Mouse (Mus musculus): ENCODE measurements around the gene Dnpep.

Dnpep gene

DNA sequence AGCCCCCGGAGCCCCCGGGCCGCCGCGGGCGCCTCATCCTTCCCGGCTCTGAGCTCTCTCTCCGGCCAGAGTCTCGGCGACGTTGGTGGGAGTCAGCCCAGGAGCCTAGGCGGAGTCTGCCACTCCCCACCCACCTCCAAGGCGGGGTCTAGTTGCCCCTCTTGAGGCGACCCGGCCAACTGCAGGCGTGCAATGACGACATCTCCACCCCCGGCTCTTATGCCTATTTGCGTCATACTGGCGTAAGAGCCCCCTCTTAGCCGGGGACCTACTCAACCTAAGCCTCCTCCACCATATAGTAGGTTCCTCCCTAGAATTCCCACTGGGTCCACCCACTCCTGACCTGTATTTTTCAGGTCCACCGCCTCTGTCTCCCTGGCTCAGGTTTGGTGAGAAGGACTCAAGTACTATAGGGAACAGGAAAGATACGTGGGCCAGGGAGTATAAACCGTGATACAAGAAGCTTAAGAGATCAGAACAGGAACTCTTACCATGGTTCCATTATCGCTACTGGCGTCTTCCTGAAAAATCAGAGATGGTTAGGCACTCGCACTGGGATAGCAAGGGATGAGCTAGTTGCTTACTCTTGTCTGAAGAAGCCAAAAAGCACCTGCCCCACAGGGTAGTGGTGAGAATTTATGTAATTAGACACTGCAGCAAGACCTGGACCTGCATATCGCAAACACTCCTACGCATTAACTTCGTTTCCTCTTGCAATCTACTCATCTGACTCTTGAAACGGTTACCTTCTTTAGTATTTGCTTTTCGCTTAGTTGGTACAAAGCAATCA, 53.5 kb downstream of the Dnpep start, which contains the start of gene Ptprn:
TSS of gene Ptprn (minus strand) at position 412 of the 790 bp plus-strand sequence.
- in situ Hi-C loops (cut with MseI, MboI) = loop anchor here in 1 of 2 experiments (25.0 kb wide), 1 partner anchor 327 kb away; the partner anchor contains the start of gene Cfap65

DNA sequence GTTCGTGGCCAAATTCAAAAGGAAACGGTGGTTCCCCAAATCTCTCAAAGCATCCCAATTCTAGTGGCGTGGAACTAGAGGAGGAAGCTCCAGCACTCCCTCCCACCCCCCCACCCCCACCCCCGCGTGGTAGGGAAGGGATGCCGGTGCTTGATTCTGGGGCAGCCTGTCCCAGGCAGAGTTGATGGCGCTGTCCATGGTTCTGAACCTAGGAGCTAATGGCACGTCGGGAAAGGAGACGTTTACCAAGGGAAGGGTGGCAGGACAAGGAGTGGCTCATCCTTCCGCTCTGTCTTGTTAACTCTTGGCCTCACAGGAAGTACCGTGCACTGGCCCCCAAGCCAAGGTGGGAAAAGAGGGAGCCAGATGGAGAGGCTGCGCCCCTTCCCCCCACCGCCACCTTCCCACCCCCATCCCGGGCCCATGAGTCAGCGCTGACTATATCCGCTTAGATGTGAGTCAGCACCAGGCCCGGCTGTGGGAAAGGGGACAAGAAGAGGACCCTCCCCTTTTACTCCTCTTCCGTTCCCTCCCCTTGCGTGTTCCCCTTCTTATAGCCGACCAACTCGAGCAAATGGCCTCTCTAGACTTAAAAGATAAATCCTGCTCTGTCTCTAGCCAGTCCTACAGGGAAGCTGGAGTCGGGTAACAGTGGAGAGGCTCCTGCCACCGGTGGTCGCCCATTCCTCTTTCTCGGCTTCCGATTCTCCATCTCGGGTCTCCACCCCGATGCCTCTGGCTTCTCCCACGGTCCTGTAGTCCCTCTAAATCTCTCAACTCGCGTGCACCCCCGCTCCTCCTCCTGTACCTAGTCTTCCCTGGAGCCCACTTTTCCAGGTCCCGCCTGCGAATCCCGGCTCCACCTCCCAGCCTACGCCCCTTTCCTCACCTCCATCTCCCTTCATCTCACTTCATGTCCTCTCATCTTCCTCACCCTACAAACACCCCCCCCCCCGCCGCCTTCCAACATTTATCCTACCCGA, 54.5 kb downstream of the Dnpep start:
- in situ Hi-C loops (cut with MseI, MboI) = loop anchor here in 1 of 2 experiments (25.0 kb wide), 1 partner anchor 326 kb away; the partner anchor contains the start of gene Cfap65

DNA sequence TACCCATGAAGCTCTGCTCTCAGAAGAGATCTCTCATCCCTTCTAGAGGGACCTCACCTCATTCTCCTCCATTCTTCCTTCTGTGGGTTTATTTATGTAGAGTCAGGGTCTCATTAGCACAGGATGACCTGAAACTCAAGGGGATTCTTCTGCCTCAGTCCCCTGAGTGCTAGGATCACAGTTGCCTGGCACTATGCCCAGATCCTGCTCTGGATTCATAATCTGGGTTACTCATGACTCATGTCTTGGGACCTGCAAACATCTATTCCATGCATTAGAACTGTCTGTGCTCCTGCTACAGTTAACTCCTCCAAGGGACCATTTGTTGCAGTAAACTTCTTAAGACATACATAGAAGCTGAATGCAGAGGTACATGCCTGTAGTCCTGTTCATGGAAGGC, 56.5 kb downstream of the Dnpep start:
- in situ Hi-C loops (cut with MseI, MboI) = loop anchor here in 1 of 2 experiments (25.0 kb wide), 1 partner anchor 324 kb away; the partner anchor contains the start of gene Cfap65

Measured in mouse trophoblast stem cell (cell line).